Mouse (Mus musculus) c-Kit-positive CD71-positive TER-119-positive erythroid progenitor cells, embryonic 14.5 days (primary cell): ENCODE results near the gene Sncg.

Experiments used
- DNase-seq: peaks from one replicate; pipeline ENCODE4 v3.0.0-alpha.2; 2013; ENCODE audit warnings: low spot score

Gene Sncg

GRCm38 (mm10) chr14:34339446-34339845 lies 35.1 kb downstream of the Sncg start:
- no peak for DNase-seq

GRCm38 (mm10) chr14:34332476-34332875 lies 42.1 kb downstream of the Sncg start:
- DNase-seq, result no peak

- no peak for DNase-seq
Measured at GRCm38 (mm10) chr14:34331886-34332285, 42.7 kb downstream of the Sncg start.

GRCm38 (mm10) chr14:34330657-34331158 lies 43.9 kb downstream of the Sncg start:
- DNase-seq, result no peak

GRCm38 (mm10) chr14:34327618-34328017 lies 47.0 kb downstream of the Sncg start:
- DNase-seq, result no peak

GRCm38 (mm10) chr14:34326606-34327005 lies 48.0 kb downstream of the Sncg start:
- no peak for DNase-seq

- DNase-seq, result no peak
Measured at GRCm38 (mm10) chr14:34323576-34324085, 51.0 kb downstream of the Sncg start.
